Mouse (Mus musculus) gastrocnemius, postnatal 10 days (tissue): ENCODE data around the gene Gm10570. TPM values are rescaled to one million over a fixed set of nuclear protein-coding genes. Genes with fewer than 3 reads are reported as not detected.

ENCODE experiments used
- DNase-seq: peaks from one replicate; pipeline ENCODE4 v3.0.0; 2021; ENCODE audit warnings: mixed read lengths
- total RNA-seq, 2 experiments: library from RNA; stranded (reverse); gene quantifications; 2 replicates each; pipeline ENCODE4 v1.2.3; 2021

The Gm10570 gene
- total RNA-seq, 2 experiments from 2014 or later = not detected

DNA sequence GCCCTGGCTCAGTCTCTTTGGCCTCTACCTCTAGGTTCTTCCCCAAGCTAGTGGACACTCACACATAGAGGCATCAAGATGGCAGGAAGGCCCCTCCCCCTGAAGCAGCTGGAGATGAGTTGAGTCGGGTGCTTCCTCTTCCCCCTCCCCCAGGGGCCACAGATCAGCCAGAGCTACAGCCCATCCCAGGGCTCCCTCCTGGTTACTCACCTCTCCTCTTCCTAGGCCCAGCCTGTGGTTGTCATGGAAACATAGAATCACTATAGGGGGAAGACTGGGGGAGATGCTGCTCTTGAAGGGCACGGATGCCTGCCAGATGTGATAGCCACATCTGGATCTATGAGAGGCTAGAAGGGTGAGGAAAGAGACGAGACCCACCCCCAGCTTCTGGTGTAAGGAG lies 3.7 kb downstream of the Gm10570 start:
- DNase-seq = no peak

DNA sequence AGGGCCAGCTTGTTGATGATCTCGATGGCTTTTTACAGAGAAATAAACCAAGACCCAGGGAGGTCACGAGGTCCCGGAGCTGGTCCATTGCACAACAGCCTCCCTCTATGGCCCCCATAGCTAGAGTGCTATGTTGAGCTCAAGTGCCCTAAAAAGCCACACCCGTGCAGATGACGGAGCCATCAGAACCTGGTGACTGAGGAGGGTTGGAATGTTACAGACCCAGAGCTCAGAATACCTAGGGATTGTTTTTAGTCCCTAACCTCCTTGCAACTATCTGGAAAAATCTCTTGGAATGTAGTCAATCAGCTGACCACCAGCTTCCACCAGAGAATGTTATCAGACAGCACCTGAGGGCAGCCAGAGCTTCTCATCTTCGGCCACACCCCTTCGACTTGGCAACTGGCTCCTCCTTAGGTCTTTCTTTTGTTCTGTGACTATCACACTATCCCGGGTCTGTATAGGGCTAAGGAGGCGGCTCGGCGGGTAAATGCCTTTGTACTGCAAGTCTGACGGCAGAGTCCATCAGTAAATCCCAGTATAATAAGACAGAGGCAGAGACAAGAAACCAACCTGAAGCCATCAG lies 6.1 kb downstream of the Gm10570 start:
- no peak for DNase-seq

DNA sequence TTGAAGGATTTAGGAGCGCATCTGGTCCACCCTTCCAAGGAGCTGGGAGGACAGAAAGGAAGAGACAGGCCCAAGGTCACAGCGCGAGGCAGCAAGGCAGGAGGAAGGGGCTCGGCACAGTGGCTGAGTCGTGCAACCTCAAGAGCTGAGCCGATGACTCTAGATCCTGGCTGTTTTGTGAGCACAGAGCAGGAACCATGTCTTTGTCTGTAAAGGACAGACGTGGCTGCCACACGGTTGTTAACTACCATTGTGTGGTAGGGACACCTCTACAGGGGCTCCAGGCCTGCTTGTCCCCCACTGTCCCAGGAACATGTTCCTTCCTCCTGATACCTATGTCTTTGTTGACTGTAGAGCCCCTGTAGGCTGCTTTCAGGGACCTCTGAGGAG lies 8.8 kb downstream of the Gm10570 start:
- no peak for DNase-seq

DNA sequence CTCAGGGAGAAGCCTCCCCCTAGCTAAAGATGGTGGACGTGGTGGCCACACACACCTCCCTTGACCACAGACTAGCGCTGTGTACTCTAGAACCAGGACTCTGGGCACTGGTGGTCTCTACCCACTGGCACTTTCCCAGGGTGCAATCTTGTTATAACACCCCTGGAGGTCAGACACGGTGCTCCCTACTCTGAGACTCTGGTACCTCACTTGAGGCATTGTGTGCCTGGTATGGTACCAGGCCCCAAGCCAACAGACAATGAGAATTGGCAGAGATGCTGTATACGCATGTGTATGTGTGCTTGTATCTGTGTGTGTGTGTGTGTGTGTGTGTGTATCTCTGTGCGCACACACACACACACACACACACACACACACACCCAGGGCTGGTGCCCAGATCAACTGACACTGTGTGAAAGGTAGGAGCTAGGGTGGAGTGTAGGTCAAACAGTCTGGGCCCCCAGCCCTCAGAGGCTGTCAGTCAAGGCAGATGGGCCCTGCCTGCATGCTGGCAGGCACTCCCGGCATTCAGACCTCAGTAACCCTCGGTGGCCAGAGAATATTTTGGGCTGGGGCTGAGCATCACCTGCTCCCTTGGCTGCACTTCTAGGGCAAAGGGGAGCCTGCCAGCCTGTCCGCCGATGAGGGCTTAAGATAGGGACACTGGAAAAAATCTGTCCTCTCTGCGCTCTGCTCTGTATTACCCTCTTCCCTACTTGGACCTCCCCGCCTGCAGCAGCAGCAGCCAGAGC lies 9.4 kb downstream of the Gm10570 start:
- DNase-seq = peak; percentile 72

DNA sequence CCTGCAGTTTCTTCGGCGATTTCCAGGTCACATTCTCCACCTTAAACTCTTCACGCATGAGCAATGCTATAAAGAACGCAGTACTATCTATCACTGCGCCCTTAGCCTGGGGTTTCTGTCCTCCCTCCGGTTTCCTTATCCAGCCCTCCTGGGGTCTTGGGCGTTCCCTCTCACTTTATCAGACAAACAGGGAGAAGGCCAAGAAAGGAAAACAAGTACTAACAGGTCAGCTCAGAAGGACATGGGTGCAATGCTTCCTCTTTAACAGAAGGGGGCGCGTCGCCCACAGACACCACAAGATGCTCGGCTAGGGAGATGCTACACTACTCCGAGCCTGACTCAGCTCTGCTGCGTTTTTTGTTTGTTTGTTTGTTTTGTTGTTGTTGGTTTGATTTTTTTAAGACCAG lies 11.3 kb downstream of the Gm10570 start:
- no peak for DNase-seq

DNA sequence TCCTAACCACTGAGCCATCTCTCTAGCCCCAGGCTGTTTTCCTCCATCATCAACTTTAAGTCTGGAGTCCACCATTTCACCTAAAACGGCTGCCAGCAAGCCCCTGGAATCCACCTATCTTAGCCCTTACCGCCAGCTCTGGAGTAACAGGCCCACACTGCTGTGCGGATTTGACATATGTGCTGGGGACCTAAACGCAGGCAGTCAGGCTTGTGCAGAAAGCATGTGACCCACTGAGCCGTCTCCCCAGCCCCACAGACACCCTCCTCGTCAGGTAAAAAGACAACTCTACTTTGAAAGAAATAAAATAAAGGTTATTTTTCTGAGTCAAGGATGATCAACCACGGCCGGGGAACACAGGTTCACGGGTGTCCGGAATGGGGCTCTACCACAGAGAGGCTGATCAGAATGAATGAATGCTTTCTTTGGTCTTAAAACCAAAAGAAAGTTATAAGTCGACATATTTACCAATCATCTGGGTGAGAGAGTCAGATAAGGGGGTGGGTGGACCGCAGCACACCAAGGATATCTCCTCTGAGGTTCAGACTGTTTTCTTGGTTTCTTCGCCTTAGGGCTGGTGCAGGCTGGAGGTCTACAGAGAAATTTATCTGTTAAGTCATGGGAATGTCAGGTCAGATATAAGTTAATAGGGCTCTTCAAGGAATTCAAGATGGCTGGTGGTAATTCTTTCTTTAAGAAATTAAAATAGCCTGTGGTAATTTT lies 12.1 kb downstream of the Gm10570 start:
- DNase-seq = no peak

DNA sequence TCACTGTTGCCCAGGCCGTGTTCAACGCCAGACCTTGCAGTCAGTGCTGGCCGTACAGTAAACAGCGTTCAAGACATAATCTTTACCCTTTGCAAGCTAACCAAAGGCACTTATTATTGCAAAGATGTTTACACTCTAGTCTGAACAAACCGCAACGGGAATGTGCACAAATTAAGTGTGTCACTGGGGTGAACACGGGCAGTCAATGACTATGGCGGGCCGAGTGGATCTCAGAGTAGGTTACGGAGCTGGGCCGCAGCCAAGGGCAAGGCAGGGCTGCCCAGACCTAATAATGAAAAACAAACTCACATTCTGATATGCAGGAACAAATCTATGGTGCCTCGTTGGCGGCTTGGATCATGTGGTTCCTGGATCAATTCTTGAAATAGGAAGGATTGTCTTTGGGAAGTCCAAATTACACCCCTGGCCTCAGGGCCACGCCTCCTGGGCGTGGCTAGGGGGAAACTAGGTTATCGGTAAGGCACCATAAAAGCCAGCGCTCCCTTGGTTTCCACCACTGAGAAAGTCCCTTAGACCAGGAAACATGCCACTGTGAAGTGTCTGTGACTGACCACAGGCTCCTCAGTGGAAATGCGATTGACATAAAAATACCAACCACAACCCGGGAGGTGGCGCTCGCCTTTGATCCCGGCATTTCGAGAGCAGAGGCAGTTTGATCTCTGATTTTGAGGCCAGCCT lies 13.3 kb downstream of the Gm10570 start:
- DNase-seq = no peak

DNA sequence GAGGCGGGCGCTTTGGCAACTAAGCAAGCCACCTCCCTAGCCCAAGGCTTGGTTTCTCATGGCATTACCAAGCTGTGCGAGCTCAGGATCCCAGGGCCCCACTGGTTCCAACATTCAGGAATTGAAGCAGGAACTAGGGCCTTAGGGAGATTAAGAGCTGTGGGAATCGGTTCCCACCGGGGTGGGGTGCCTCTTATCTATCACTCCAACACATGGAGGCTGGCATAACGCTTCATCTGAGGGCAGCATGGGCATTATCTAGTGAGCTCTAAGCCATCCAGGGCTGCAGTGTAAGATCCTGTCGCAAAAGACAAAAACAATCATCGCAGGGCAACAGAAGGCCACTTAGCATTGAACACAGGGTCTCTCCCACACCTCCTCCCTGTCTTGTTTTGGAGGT lies 14.0 kb downstream of the Gm10570 start:
- no peak for DNase-seq

DNA sequence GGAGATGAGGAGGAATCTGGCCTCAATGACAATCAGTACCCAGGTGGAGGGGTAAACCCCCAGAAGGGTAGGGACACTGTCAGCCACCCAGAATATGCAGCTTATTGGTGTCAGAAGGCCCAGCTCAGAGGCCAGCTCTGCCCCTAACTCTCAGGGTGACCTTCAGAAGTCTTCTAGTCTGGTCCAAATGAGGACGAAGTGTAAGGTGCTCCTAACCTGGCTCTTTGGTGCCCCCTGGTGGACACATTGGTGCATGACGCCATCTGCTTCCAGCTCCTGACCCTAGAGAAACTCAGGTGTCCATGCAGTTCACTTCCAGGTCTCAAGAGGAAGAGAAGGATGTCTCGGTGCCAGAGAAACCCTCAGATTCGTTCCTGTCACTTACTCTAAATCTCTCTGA lies 16.2 kb downstream of the Gm10570 start:
- peak; percentile 84 for DNase-seq

DNA sequence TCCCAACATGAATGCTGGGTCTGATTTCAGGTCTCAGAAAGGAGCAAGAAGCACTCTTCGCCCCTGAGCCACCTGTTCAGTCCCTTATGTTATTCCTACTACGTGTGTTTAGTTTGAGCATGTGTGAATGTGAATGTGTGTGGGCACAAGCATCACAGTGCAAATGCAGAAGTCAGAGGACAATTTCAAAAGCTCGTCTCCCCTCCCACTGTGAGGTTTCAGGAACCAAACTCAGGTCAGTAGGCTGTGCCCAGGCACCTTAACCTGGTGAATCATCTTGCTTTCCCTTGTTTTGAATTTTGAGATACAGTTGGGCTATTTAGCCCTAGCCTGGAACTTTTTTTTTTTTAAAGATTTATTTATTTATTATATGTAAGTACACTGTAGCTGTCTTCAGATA lies 18.6 kb downstream of the Gm10570 start:
- DNase-seq = no peak

DNA sequence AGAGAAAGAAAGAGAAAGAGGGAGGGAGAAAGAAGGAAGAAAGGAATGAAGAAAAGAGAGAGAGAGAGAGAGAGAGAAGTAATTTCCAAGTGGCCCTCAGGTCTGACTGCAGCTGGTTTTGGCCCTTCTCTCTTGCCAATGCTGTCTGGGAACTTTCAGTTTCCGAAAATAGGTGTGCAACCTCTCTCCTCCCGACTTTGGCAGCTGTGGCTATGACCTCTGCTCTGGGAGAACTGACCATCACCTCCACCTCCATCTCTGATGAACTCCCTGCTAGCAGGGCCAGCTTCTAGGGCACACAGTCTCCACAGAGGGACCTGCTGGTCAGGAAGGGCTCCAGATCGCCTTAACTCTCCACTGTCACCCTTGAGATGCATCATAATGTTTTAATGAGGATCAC lies 21.9 kb downstream of the Gm10570 start:
- no peak for DNase-seq

DNA sequence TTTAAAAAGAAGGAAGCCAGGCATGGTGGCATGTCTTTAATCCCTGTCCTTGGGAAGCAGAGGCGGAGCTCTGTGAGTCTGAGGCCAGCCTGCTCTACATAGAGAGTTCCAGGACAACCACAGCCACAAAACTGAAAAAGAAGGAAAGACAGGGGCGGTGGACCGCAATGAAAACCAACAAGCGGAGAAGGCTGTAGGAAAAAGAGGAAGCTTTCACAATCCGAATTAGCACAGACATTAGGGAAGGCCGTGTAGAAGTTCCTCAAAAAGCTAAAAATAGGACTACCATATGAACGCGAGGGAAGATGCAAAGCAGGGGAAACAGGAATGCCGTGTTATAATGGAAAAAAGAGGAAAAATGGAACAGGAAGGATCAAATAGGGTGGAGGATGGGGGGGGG lies 24.6 kb downstream of the Gm10570 start:
- no peak for DNase-seq

DNA sequence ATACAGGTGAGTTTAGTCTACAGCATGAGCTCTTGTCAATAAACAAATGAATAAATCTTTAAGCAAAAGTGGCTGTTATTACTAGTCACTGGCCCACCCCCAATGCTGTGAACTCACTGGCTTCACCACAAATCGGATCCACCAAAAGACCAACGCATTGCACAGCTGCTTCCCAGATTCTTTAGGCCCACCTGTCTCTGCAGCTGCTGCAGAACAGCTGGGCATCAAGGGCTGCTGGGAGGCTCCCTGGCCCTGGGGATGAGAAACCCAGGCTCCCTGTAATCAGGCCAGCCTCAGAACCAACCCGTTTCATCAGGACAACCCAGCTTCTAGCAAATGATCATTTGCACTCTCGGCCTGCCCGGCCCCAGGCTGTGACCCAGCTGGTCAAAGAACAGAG lies 25.6 kb downstream of the Gm10570 start:
- no peak for DNase-seq

DNA sequence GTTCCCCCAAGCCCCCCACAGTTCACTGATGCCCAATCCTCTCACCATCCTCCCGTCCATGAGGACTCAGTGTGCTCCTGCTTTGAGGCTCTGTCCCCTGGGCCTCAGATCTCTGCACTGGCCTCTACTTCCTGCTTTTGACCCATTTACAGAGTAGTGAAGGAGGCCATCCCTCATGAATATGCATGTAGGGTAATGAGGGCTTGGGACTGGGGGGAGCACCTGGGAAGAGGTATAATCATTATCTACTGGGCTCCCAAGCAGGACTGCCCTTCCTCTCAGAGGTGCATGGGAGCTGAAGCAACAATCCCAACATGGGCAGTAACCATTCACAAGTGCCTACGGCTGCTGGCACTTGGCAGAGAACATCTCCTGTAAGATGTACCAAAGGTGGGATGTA lies 29.4 kb downstream of the Gm10570 start, which contains the start of gene Serinc2:
Gene Serinc2 (minus strand): TSS at position 101 of the 400 bp plus-strand sequence.
- DNase-seq = no peak

DNA sequence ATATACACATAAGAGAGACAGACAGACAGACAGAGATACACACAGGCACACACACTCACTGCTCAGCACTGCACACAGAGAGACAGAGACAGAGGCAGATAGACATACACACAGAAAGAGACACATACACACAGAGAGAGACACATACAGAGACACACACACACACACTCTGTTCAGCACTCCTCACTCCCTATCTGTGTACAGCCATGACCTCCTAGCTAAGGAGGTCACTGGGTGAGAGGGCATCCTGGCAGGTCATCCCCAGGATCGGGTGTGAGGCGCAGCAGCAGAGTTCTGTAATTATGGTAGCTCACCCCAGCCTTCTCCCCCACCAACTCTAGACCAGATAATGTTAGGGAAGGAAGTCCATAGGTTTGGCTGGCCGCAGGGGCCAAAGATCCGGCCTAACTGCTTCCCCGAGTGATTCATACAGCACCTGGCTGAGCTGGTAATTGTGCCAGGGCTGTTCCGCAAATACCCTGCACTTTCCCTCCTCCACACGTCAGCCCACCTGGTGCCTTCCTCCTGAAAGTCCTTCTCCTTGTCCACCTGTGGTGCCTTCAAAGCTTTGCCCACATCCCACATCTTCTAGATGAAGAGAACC lies 31.8 kb downstream of the Gm10570 start:
- no peak for DNase-seq

DNA sequence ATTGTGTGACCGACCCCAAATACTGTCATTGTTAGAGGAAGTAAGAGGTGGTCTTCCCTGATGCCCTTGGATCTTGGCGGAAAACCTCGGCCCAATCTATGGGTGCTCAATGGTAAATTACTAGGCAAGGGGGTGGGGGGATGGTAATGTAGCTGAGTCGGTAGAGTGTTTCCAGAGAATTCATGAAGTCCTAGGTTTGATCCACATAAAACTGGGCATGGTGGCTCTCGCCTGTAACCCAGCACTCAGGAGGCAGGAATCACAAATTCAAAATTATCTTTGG lies 32.7 kb downstream of the Gm10570 start:
- DNase-seq = no peak

DNA sequence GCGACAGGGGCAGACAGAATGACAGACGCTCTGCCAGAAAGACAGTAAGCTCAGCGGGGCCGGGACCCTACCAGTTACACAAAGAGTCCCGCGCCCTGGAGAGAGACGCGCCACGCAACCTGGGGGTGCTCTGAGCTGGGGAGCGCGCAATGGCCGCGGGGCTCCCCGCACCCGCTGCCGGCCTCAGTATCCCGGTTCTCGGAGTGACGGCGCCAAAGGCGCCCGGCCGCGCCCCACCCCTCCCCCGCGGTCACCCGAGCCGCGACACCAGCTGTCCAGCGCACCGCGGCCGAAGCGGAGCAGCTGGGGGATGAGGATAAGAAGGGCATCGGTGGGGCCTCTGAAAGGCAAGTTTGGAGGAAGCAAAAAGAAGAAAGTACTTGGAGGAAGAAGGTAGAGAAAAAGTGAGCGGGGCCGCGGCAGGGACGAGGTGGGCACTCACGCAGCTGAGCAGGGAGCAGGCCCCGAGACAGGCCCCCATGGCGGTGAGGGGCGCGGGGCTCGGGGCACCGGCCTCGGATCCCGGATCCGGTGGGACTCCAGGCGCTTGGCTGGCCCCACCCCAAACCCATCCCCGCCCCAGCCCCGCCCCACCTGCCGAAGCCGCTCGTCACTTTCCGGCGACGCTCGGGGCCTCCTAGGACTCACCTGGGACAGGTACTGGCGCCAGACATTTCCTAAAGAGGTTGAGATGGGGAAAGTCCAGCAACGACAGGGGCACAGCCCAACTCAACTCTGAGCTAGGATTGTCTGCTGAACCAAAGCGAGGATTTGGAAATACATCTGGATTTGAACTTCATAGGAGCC lies 33.3 kb downstream of the Gm10570 start:
- peak; percentile 43 for DNase-seq

DNA sequence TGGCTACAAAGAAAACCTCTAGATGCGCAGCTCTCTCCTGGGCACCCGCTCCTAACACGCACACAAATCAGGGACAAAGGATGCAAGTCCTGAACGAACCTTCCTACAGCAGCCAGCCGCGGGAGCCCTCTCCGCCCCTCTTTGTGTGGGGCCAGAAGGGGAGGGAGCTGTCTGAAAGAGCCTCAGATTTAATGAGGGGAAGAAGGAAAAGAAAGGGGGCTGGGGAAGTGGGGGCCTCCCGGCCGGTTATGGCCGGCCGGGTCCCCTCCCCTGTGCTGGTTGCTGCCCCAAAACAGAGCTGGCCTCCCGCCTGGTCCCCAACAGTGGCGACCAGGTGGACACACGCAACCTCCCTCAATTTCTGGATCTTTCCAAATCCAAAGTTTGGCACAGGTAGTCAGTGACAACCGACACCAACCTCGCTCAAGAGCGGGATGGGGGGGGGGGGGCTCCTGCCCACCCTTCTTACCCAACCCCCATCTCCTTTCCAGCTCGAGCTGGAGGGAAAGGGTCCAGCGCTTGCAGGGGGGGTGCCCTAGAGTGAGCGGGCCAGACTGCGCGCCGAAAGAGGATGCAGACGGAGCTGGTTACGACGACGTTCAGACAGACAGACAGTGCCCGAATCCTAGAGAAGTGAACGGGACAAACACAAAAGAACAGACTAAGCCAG lies 34.0 kb downstream of the Gm10570 start:
- peak; percentile 29 for DNase-seq

DNA sequence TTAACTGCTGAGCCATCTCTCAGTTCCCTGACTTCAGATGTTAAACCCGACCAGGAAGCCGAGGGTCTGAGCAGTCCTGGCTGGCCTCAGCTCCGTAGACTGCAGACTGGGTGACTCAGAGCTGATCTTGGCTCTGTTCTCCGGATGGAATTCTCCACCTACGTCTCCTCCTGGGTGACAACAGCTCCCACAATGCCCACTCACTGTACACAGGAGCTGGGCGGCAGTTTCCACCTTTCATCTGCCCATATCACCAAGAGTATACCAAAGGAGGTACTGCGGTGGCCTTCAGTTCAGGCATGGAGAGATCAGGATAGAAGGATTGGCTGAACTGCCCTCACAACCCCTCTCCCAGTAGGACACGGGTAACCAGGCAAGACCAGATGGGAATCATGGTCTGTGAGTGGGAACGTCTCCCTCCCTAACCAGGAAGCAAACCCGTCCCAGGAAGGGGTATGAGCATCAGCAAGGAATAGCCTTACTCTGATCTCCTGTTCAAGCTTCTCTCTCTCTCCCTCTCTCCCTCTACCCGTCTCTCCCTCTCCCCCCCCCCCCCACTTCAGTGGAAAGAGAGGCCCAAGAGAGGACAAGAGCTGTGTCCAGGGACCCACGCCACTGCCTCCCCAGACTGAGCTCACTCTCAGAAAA lies 34.7 kb downstream of the Gm10570 start:
- DNase-seq = no peak

DNA sequence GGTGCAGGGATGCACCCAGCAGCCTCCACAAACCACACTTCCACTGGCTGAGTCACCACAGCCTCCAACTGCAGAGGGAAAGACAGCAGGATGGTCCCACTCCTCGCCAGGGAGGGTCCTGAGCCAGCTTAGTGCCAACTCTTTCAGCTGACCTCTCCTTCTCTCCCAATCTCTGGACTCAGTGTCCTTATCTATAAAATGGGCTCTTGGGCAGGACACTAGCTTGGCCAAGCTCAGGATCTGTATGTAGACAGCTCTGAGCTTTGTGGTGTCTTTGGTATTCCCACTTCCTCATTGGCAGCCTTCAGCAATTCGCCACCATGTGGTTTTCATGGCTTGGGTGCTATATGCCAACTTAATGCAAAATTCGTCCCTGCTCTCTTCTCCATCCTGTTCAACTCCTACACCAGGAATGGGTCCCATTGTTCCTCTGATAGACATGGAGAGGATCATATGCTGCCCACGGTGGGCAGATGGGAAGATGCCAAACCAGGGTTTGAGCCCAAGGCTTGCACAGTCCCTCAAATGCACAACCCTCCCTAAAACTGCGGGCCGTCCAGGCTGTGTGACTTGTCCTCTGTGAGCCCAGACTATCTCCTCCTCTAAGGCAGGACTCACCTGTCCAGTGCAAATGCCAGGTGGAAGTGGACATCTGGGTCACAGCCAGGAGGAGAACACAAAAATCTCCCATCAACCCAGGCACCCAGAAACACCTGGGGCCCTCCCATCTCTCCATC lies 37.7 kb downstream of the Gm10570 start:
- no peak for DNase-seq
